ENCODE assay signal across 20 mouse cellular contexts in the genomic region with DNA sequence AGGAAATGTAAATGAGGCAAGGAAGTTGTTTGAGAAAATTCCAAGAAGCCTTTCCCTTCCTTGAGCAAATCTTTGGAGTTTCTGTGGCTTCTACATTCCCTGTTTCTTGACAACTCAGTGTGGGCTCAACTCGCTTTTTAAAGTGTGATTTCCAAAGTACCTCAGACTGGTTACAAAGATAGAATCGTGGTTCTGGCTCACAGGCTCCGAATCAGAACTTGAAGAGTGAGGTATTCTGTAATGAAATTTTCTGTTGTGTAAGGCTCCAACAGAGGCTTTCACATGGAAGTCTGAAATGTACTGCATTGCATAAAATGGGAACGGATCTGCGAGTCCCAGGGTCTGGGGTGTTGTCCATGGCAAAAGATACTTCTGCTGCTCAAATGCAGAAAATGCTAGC.
DNase-seq lines count a peak whose midpoint lies in the region; ATAC-seq lines count a peak whose summit lies in the region.
"Had no signal": no experiment of that assay in that cellular context is flagged by ENCODE, and none has a peak within 500 bp of the region (broad histone marks: within the 10 kb centered on the region; RNA-seq: fewer than 3 reads in every experiment).

No protein-coding gene starts in this region.

- no peak for DNase-seq in frontal cortex, postnatal 36 days (ENCODE audit: low spot score in 2 of 2)
- peak; percentile 36 for DNase-seq in brain, adult 2 months (ENCODE audit: low read depth, low spot score)
- DNase-seq in telencephalon, adult 2 months (ENCODE audit: low read depth, low spot score) = peak; percentile 22
- DNase-seq in right cerebral cortex, postnatal 4 days = no peak
- DNase-seq in right cerebral cortex, adult 18-20 months = no peak
- DNase-seq: adrenal gland, adult 2 months; adrenal gland, adult 8-10 months; adrenal gland, postnatal 10 days; adrenal gland, postnatal 14 days; adrenal gland, postnatal 25 days; adrenal gland, postnatal 36 days; B cell, adult 2 months; cerebellum, adult 11 months; cerebellum, adult 11-12 months; cerebellum, adult 18-20 months; cerebellum, adult 2 months had no signal

- ATAC-seq in frontal cortex, adult (ENCODE audit: low TSS enrichment) = peak; percentile 92
- ATAC-seq: activated CD4-positive, CD25-positive, alpha-beta regulatory T cell, adult 4 months; CD4-positive, CD25-positive, alpha-beta regulatory T cell, adult 4 months; Patski had no signal

Comparison
In these comparisons a context has a peak if more than half of its experiments do, and no peak if none do; other contexts are left out.
1. DNase-seq: peak in brain, adult 2 months (single experiment) and telencephalon, adult 2 months (single experiment); none in frontal cortex, postnatal 36 days (0 of 2), right cerebral cortex, postnatal 4 days (single experiment) and right cerebral cortex, adult 18-20 months (single experiment).